Mouse (Mus musculus) ovary, adult 18-20 months (tissue): Measurements from ENCODE around the gene Smad9.

Source experiments
- DNase-seq: peaks from one replicate; pipeline ENCODE4 v3.0.0; 2022; ENCODE audit warnings: low spot score, mixed read lengths

The Smad9 gene

GRCm38 (mm10) chr3:54809111-54809510, 53.7 kb downstream of the Smad9 start:
- no peak for DNase-seq

- DNase-seq = no peak
Measured at GRCm38 (mm10) chr3:54811616-54812015, 56.2 kb downstream of the Smad9 start.

GRCm38 (mm10) chr3:54813418-54813988, 58.1 kb downstream of the Smad9 start:
- no peak for DNase-seq

GRCm38 (mm10) chr3:54814622-54815021, 59.2 kb downstream of the Smad9 start:
- no peak for DNase-seq

- no peak for DNase-seq
Measured at GRCm38 (mm10) chr3:54815292-54815691, 59.9 kb downstream of the Smad9 start.

GRCm38 (mm10) chr3:54822526-54822925, 67.1 kb downstream of the Smad9 start:
- no peak for DNase-seq

- no peak for DNase-seq
Measured at GRCm38 (mm10) chr3:54832491-54832890, 77.1 kb downstream of the Smad9 start.

- DNase-seq = no peak
Measured at GRCm38 (mm10) chr3:54835421-54835820, 80.0 kb downstream of the Smad9 start.
